Mouse (Mus musculus): Measurements from ENCODE around the gene Fam43b.
"Not testable (repeated sequence)": the region's sequence is repeated elsewhere in the genome, so short reads cannot be mapped to it uniquely, and the experiment has no call there.

The Fam43b gene

DNA sequence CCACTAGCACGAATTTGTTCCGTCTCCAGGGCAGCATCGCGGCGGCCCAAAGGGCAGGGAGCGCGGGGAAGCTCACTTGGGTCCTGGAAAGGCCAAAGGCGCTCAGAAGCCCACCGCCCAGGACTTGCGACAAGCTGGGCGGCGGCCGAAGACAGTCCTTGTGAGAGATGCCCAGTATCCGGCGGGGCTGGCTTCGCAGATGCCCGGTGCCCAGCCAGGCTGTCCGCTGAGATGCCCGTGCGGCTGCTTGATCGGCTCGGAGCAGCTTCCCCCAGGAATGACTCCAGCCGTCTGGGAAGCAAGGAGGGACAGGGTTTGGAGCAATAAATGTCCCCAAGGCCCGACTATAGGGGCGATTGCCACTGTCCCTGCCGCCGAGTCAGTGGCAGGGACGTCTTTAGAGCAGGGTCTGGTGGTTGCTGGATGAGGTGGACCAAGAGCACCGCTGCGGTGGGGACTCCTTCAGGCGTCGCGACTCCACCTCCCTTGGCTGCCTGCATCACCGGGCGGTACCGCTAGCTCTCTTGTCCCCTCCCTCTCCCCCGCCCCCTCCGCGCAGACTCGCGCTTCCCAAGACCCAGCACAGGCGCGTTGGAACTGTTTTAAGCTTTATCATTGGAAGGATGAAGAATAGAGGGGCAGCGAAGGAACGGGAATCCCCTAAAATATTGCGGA, at the start of gene Fam43b:
TSS of gene Fam43b (minus strand) at position 558 of the 675 bp plus-strand sequence.
- DNase-seq (ENCODE audit: low spot score): peak; percentile 54

- DNase-seq (ENCODE audit: low spot score): no peak
These were observed 48.6 kb upstream of the Fam43b start for GRCm38 (mm10) chr4:138444941-138445340.

DNA sequence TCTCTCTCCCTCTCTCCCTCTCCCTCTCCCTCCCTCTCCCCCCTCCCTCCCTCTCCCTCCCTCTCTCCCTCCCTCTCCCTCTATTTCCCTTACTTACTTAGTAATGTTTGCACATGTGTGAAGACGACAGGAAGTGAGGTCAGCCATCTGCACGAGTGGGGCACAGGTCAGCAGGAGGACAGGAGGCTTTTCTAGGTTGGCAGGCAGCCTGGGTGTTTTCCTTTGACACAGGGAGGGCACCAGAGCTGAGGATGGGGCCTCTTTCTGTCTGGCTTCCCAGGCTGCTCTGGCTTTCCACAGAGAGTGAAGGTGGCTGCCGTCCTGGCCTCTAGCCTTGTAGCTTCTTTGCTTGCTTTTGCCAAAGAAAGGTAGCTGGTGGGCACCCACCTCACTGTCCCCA, 43.7 kb upstream of the Fam43b start:
- DNase-seq (ENCODE audit: low spot score): no peak

GRCm38 (mm10) chr4:138434347-138435316, 38.3 kb upstream of the Fam43b start, which contains the start of gene Mul1:
Mul1 (plus strand) TSS chr4:138434671.
- peak; percentile 97 for DNase-seq (ENCODE audit: low spot score)

GRCm38 (mm10) chr4:138431340-138431739, 35.0 kb upstream of the Fam43b start:
- DNase-seq (ENCODE audit: low spot score): no peak

- peak; percentile 64 for DNase-seq (ENCODE audit: low spot score)
These were observed 33.5 kb upstream of the Fam43b start for GRCm38 (mm10) chr4:138429778-138430177.

GRCm38 (mm10) chr4:138426778-138427705, 30.7 kb upstream of the Fam43b start:
- DNase-seq (ENCODE audit: low spot score): peak; percentile 90

GRCm38 (mm10) chr4:138425604-138426003, 29.3 kb upstream of the Fam43b start:
- DNase-seq (ENCODE audit: low spot score): not testable (repeated sequence)

DNA sequence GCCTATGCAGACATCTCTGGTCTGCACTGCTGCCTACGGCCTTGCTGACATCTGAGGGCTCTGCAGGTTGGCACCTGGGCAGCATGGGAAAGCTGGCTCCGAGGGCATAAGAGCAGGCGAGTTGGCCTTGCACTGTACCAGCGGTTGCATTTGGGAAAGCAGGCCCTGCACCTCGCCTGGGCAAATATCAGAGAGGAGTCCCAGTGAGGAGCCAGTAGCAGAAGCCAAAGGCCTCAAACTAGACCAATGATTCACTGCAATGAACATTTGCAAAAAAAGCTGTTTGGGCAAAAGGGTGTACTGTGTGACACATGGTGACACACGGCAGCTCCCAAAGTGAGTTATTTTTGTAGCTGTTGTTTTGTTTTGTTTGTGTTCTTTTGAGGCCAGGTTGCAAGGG, 28.7 kb upstream of the Fam43b start:
- DNase-seq (ENCODE audit: low spot score): no peak

GRCm38 (mm10) chr4:138418340-138418957, 22.1 kb upstream of the Fam43b start:
- DNase-seq (ENCODE audit: low spot score): no peak

- DNase-seq (ENCODE audit: low spot score): no peak
These were observed 21.6 kb upstream of the Fam43b start for GRCm38 (mm10) chr4:138417882-138418281.

- DNase-seq (ENCODE audit: low spot score): no peak
These were observed 20.1 kb upstream of the Fam43b start for GRCm38 (mm10) chr4:138416414-138416813.

GRCm38 (mm10) chr4:138415991-138416390, 19.7 kb upstream of the Fam43b start:
- DNase-seq (ENCODE audit: low spot score): no peak

GRCm38 (mm10) chr4:138414725-138415124, 18.4 kb upstream of the Fam43b start:
- DNase-seq (ENCODE audit: low spot score): peak; percentile 19

GRCm38 (mm10) chr4:138411504-138412121, 15.3 kb upstream of the Fam43b start:
- no peak for DNase-seq (ENCODE audit: low spot score)

GRCm38 (mm10) chr4:138411011-138411410, 14.7 kb upstream of the Fam43b start:
- no peak for DNase-seq (ENCODE audit: low spot score)

DNA sequence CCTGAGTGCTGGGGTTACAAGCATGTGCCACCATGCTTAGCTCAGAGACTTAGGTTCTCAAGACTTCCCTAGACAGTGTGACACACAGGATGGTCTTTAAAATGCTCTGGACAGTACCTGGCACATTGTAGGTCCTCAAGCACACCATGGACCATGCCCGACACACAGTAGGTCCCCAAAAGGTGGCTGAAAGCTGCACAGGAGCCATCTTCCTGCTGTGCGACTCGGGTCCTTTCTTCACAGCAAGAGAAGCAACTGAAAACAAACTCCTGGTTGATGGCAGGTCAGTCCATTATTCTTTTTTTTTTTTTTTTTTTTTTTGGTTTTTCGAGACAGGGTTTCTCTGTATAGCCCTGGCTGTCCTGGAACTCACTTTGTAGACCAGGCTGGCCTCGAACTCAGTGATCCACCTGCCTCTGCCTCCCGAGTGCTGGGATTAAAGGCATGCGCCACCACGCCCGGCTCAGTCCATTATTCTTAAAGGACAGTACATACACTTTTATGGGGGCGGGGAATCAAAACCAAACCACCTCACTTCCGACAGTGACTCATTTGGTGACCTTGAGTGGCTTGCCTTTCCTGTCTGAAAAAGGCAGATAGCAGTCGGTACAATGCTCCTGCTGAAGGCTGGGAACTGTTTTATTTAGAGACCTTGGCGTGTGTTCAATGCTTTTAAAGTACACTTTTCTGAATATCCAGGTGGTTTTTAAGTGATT, 11.3 kb upstream of the Fam43b start:
- DNase-seq (ENCODE audit: low spot score): no peak

DNA sequence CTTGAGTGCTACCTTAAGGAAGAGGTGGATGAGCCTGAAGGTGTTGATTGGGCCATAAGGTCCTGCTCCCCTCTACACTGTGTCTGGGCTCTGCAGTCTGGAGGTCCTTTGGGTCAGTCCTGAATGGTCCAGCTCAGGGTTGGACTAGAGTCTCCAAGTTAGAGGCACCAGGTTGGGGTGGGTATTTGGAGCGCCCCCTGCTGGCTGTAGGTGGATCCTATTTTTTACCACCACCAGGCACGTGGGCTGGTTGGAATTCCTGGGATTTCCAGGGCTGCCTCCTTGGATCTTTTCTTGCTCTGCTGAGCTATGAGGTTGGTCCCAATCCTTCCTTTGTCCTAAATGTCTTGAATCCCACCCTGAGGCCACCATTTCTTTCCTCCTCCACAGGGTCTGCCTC, 8.5 kb upstream of the Fam43b start:
- peak; percentile 49 for DNase-seq (ENCODE audit: low spot score)

GRCm38 (mm10) chr4:138396711-138397110, 383 bp upstream of the Fam43b start:
- no peak for DNase-seq (ENCODE audit: low spot score)
